Mouse (Mus musculus) ES-Bruce4 (cell line): Measurements from ENCODE around the gene Ppm1h.

Experiments used
- CTCF ChIP-seq: IDR thresholded peaks from one replicate; pipeline ENCODE4 v1.8.1; 2011; ENCODE audit warnings: low read depth, low read length
- EP300 ChIP-seq: IDR thresholded peaks from 2 replicates; pipeline ENCODE4 v1.6.1; 2011; ENCODE audit warnings: low read depth, low read length; ENCODE audit not compliant: insufficient read depth
- POLR2A ChIP-seq: IDR thresholded peaks from one replicate; pipeline ENCODE4 v1.8.1; 2011; ENCODE audit warnings: low read length; ENCODE audit not compliant: insufficient read depth

DNA sequence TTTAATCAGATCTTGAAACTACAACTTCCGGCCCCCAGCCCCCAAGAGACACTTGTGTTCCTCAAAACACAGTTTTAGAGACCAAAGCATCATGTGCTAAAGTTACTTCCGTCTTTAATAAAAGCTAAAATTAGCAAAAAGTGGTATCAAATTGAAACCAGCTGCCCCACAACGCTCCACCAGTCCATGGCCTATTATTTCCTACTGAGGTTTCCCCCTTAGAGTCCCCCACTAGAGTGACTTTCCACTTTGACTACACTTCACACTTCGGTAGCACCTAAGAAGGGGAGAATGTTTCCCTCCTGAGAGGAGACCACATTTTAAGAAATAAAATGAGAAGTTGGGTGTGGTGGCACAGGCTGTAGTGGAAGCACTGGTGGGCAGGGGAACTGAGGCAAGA lies 58.3 kb downstream of the Ppm1h start:
- TF ChIP-seq CTCF (no peak), POLR2A (no peak), EP300 (no peak)
